Mouse (Mus musculus) heart, embryonic 10.5 days (tissue): ENCODE results near the gene Dek. TPM values are rescaled to one million over a fixed set of nuclear protein-coding genes. Genes with fewer than 3 reads are reported as not detected.

Experiments
- DNase-seq: peaks from one replicate; pipeline ENCODE4 v3.0.0-alpha.2; 2017; ENCODE audit warnings: low spot score
- H3K27ac ChIP-seq: fragments of 300-500 bp; sonication (generic); 2 replicates; pipeline ENCODE4 v1.5.1; 2016; ENCODE audit warnings: mild to moderate bottlenecking
- H3K27me3 ChIP-seq: fragments of 300-500 bp; sonication (generic); 2 replicates; pipeline ENCODE4 v1.6.1; 2016; ENCODE audit warnings: mild to moderate bottlenecking; ENCODE audit not compliant: poor library complexity, insufficient read depth, severe bottlenecking
- H3K36me3 ChIP-seq: fragments of 300-500 bp; sonication (generic); 2 replicates; pipeline ENCODE4 v1.6.1; 2016; ENCODE audit warnings: mild to moderate bottlenecking, moderate library complexity
- H3K4me1 ChIP-seq: fragments of 300-500 bp; sonication (generic); 2 replicates; pipeline ENCODE4 v1.6.1; 2016; ENCODE audit warnings: mild to moderate bottlenecking
- H3K4me3 ChIP-seq: fragments of 300-500 bp; sonication (generic); 2 replicates; pipeline ENCODE4 v1.5.1; 2016; ENCODE audit warnings: mild to moderate bottlenecking, moderate library complexity
- H3K9me3 ChIP-seq: fragments of 300-500 bp; sonication (generic); 2 replicates; pipeline ENCODE4 v1.6.1; 2016; ENCODE audit warnings: mild to moderate bottlenecking, moderate library complexity
- WGBS: fragments of 180-500 bp; shearing (Covaris S2); methylation state at CpG from one replicate; pipeline ENCODE4 v1.1.7; 2016; 5-methylcytosine and 5-hydroxymethylcytosine counted together
- polyA plus RNA-seq: library from polyadenylated mRNA; unstranded; fragments of >200 nt; fragmentation: Nextera tagmentation; extraction: Ambion mirVana; gene quantifications from 2 replicates; pipeline ENCODE4 v1.2.1, GENCODE M21; 2016

The Dek gene
- 167 and 249 TPM in 2 replicates for polyA plus RNA-seq

- peak within 1 kb of the TSS; percentile 100 for H3K27ac ChIP-seq
- WGBS: under 1% methylated on average over 128 of the region's 129 CpGs
- peaks cover 19% of the 10 kb centered on the region for H3K36me3 ChIP-seq
- peak within 1 kb of the TSS; percentile 98 for H3K4me3 ChIP-seq
- peak; percentile 95 for DNase-seq
- peaks cover 11% of the 10 kb centered on the region; the same call in 1 of the 2 replicates for H3K27me3 ChIP-seq
- H3K9me3 ChIP-seq: no peaks in the 10 kb centered on the region
- peaks cover 31% of the 10 kb centered on the region for H3K4me1 ChIP-seq
These were observed at the start of gene Dek for GRCm38 (mm10) chr13:47105711-47106579. Gene Dek (minus strand): TSS chr13:47106201.

GRCm38 (mm10) chr13:47154866-47155265, 48.9 kb upstream of the Dek start:
- no peaks in the 10 kb centered on the region for H3K9me3 ChIP-seq
- H3K27ac ChIP-seq: no peak overlapping the region
- 0 out of 2 replicates have a peak, but pooled peaks cover 3% of the 10 kb centered on the region for H3K4me1 ChIP-seq
- 86% methylated on average over 4 of the region's 4 CpGs for WGBS
- no peak for DNase-seq
- H3K36me3 ChIP-seq: no peaks in the 10 kb centered on the region
- H3K27me3 ChIP-seq: no peaks in the 10 kb centered on the region
- H3K4me3 ChIP-seq: no peak overlapping the region

- Histone ChIP-seq H3K4me3 (no peak overlapping the region), H3K4me1 (peaks cover 14% of the 10 kb centered on the region), H3K27me3 (no peaks in the 10 kb centered on the region), H3K9me3 (no peaks in the 10 kb centered on the region), H3K36me3 (no peaks in the 10 kb centered on the region), H3K27ac (no peak overlapping the region)
- WGBS: 79% methylated on average over 5 of the region's 5 CpGs
- DNase-seq: no peak
These were observed 47.2 kb upstream of the Dek start for GRCm38 (mm10) chr13:47153206-47153605.

GRCm38 (mm10) chr13:47152390-47152789, 46.4 kb upstream of the Dek start:
- no peaks in the 10 kb centered on the region for H3K9me3 ChIP-seq
- H3K27me3 ChIP-seq: no peaks in the 10 kb centered on the region
- H3K36me3 ChIP-seq: no peaks in the 10 kb centered on the region
- H3K4me1 ChIP-seq: peaks cover 22% of the 10 kb centered on the region
- no peak overlapping the region for H3K4me3 ChIP-seq
- no peak for DNase-seq
- 35% methylated on average over 7 of the region's 7 CpGs for WGBS
- no peak overlapping the region for H3K27ac ChIP-seq

GRCm38 (mm10) chr13:47151060-47151459, 45.1 kb upstream of the Dek start:
- DNase-seq: no peak
- 95% methylated on average over 14 of the region's 14 CpGs for WGBS

GRCm38 (mm10) chr13:47149993-47150392, 44.0 kb upstream of the Dek start:
- Histone ChIP-seq H3K4me3 (no peak overlapping the region), H3K9me3 (no peaks in the 10 kb centered on the region), H3K27me3 (no peaks in the 10 kb centered on the region), H3K36me3 (no peaks in the 10 kb centered on the region), H3K27ac (no peak overlapping the region), H3K4me1 (peaks cover 41% of the 10 kb centered on the region)
- DNase-seq: no peak
- 83% methylated on average over 10 of the region's 10 CpGs for WGBS

More at GRCm38 (mm10) chr13:47151060-47151459, 45.1 kb upstream of the Dek start:
- Histone ChIP-seq H3K4me1 (peaks cover 31% of the 10 kb centered on the region), H3K27ac (no peak overlapping the region), H3K4me3 (no peak overlapping the region), H3K27me3 (no peaks in the 10 kb centered on the region), H3K9me3 (no peaks in the 10 kb centered on the region), H3K36me3 (no peaks in the 10 kb centered on the region)

GRCm38 (mm10) chr13:47148573-47148972, 42.6 kb upstream of the Dek start:
- H3K27ac ChIP-seq: peak overlapping the region; percentile 85
- H3K9me3 ChIP-seq: no peaks in the 10 kb centered on the region
- H3K27me3 ChIP-seq: no peaks in the 10 kb centered on the region
- peak overlapping the region; percentile 37 for H3K4me3 ChIP-seq
- peaks cover 48% of the 10 kb centered on the region for H3K4me1 ChIP-seq
- no peaks in the 10 kb centered on the region for H3K36me3 ChIP-seq
- no peak for DNase-seq
- WGBS: 25% methylated on average over 11 of the region's 11 CpGs

- Histone ChIP-seq H3K27me3 (no peaks in the 10 kb centered on the region), H3K4me1 (peaks cover 54% of the 10 kb centered on the region), H3K9me3 (no peaks in the 10 kb centered on the region), H3K27ac (peak overlapping the region; percentile 36; the same call in 1 of the 2 replicates), H3K36me3 (no peaks in the 10 kb centered on the region), H3K4me3 (no peak overlapping the region)
- WGBS: 50% methylated on average over 7 of the region's 7 CpGs
- no peak for DNase-seq
These were observed 40.4 kb upstream of the Dek start for GRCm38 (mm10) chr13:47146388-47146787.

- 34% methylated on average over 9 of the region's 9 CpGs for WGBS
- no peaks in the 10 kb centered on the region for H3K27me3 ChIP-seq
- peak overlapping the region; percentile 36; the same call in 1 of the 2 replicates for H3K27ac ChIP-seq
- peak; percentile 81 for DNase-seq
- no peak overlapping the region for H3K4me3 ChIP-seq
- H3K36me3 ChIP-seq: no peaks in the 10 kb centered on the region
- peaks cover 54% of the 10 kb centered on the region for H3K4me1 ChIP-seq
- no peaks in the 10 kb centered on the region for H3K9me3 ChIP-seq
These were observed 39.9 kb upstream of the Dek start for GRCm38 (mm10) chr13:47145939-47146338.

- H3K4me1 ChIP-seq: peaks cover 39% of the 10 kb centered on the region
- WGBS: 42% methylated on average over 6 of the region's 6 CpGs
- H3K36me3 ChIP-seq: peaks cover 6% of the 10 kb centered on the region; the same call in 1 of the 2 replicates
- no peak overlapping the region for H3K4me3 ChIP-seq
- H3K9me3 ChIP-seq: peaks cover 6% of the 10 kb centered on the region; the same call in 1 of the 2 replicates
- no peak for DNase-seq
- H3K27ac ChIP-seq: peak overlapping the region; percentile 72
- H3K27me3 ChIP-seq: no peaks in the 10 kb centered on the region
These were observed 36.8 kb upstream of the Dek start for GRCm38 (mm10) chr13:47142764-47143163.

- Histone ChIP-seq H3K9me3 (peaks cover 6% of the 10 kb centered on the region; the same call in 1 of the 2 replicates), H3K4me3 (no peak overlapping the region), H3K27me3 (no peaks in the 10 kb centered on the region), H3K27ac (no peak overlapping the region), H3K36me3 (peaks cover 6% of the 10 kb centered on the region; the same call in 1 of the 2 replicates), H3K4me1 (no peaks in the 10 kb centered on the region)
- DNase-seq: no peak
- 87% methylated on average over 7 of the region's 7 CpGs for WGBS
These were observed 29.7 kb upstream of the Dek start for GRCm38 (mm10) chr13:47135741-47136140.

- H3K27ac ChIP-seq: no peak overlapping the region
- H3K9me3 ChIP-seq: peaks cover 6% of the 10 kb centered on the region; the same call in 1 of the 2 replicates
- no peak overlapping the region for H3K4me3 ChIP-seq
- WGBS: 90% methylated on average over 7 of the region's 7 CpGs
- no peak for DNase-seq
- peaks cover 6% of the 10 kb centered on the region; the same call in 1 of the 2 replicates for H3K36me3 ChIP-seq
- no peaks in the 10 kb centered on the region for H3K27me3 ChIP-seq
- H3K4me1 ChIP-seq: 0 out of 2 replicates have a peak, but pooled peaks cover under 1% of the 10 kb centered on the region
These were observed 28.8 kb upstream of the Dek start for GRCm38 (mm10) chr13:47134836-47135235.

GRCm38 (mm10) chr13:47133058-47133457, 27.1 kb upstream of the Dek start:
- no peak for DNase-seq
- H3K27me3 ChIP-seq: no peaks in the 10 kb centered on the region
- no peaks in the 10 kb centered on the region for H3K36me3 ChIP-seq
- 76% methylated on average over 8 of the region's 8 CpGs for WGBS
- H3K4me3 ChIP-seq: no peak overlapping the region
- H3K4me1 ChIP-seq: 0 out of 2 replicates have a peak, but pooled peaks cover 6% of the 10 kb centered on the region
- H3K9me3 ChIP-seq: no peaks in the 10 kb centered on the region
- H3K27ac ChIP-seq: no peak overlapping the region
